Mouse (Mus musculus): ENCODE results near the gene Pdx1.

The Pdx1 gene

GRCm38 (mm10) chr5:147269926-147270672 is at the start of gene Pdx1:
Gene Pdx1, plus strand, starts transcription at chr5:147269959.
- DNase-seq, result no peak

DNA sequence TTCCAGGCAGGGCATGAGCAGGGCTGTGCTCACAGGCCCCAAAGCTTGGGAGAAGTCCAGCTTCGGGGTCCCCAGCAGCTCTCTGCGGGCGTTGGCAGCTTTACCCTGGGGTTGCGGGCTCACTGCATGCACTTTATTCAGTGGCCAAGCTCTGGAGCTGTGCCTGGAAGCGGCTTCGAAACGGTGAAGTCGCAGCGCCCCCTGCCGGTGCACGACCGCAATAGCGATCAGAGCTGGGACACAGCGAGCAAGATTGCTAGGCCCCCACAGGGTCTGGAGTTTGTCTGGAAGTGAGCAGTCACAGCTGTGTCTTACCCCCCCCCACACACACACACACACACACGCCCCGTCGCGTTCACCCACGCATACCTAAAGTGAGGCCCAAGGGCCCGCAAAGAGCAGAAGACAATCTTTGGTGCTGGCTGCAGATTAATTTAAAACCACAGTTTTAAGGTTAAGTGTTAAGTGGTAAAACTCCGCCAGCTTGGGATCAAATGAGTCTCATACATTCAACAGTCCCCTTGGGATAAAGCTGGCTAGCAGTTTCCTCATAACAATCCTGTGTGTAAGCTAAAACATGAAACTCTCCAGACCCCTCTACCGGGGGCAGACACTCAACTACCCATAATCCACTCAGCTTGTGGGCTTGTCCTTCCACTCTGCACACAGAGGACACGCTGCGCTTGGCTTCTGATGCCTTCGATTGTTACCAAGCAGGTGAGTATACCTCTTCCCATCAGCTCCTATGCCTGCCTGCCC is 42.2 kb upstream of the Pdx1 start:
- peak; percentile 86 for DNase-seq

- DNase-seq, result no peak
These were observed 34.1 kb upstream of the Pdx1 start for GRCm38 (mm10) chr5:147235406-147236309.

DNA sequence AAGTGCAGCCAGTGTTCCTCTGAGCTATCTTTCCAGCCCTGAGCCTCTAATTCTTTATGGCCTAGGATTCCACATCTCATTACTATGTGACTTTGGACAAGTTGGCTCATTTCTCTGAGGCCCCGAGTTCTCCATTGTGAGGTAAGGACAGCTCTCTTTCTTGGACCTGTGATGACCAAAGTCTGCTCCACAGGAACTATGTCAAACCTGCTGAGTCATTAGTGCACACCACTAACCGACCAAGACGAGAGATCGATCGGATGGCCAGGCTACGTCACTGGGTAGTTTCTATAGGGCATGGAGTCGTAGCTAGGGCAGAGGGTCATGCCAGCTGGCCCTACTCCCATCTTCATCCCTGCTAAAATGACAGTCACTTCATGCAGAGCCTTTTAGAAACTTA is 25.9 kb upstream of the Pdx1 start:
- DNase-seq, result no peak

- no peak for DNase-seq
These were observed 9.6 kb upstream of the Pdx1 start for GRCm38 (mm10) chr5:147260189-147260588.

- DNase-seq, result no peak
These were observed 9.0 kb upstream of the Pdx1 start for GRCm38 (mm10) chr5:147260778-147261177.

GRCm38 (mm10) chr5:147261899-147262541 is 7.7 kb upstream of the Pdx1 start:
- no peak for DNase-seq

DNA sequence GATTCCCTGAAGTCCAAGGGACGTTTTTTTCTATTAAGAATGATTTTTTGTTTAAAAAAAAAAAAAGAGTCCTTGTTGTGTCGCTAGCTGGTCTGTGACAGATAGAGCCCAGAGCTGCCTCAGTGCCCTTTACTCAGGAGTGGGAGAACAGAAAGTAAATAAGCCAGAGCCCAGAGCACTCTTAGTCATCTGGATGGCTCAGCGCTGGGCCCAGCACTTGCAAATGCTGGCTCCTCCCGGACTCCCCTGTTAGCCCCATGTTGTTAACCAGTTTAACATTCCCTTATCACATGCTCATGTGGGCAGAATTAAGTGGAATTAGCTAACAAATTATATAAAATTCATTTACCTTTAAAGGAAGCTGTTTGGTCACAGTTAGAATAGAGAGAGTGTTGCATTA is 5.8 kb upstream of the Pdx1 start:
- DNase-seq, result no peak

- no peak for DNase-seq
These were observed 2.3 kb upstream of the Pdx1 start for GRCm38 (mm10) chr5:147267434-147267833.

DNA sequence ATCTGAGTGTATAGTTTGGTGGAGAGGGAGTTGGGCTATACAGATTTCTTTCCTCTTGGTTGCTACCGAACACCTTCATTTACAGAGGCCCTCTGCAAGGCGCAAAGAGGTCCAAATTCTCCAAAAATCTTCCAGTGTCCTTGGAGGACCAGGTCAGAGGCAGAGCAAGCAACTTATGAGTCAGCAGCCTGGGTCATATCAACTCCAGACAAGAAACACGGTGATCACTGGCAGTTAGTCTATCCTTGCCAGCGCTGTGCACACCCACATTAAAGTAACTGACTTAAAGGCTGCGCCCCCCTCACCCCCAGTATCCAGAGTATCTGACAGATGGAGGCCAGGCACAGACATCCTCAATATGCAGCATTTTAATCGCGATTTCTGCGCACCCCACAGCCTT is 1.0 kb upstream of the Pdx1 start:
- DNase-seq, result no peak

DNA sequence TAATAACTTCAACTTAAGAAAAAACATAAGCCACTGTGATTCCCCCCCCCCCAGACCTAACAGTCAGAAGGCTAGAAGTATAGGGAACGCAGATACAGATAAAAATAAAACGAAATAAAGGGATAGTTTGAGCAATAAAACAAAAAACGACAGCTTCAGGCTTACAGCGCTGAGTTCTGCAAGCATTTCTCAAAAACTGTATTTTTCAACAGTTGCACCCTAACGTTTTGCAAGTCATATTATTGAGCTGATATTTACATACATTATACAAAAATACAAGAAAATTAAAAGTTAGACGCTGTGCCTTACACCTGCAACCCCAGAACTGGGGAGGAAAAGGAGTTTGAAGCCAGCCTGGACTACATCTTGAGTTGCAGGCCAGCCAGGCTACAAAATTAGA is 388 bp upstream of the Pdx1 start:
- DNase-seq, result no peak

DNA sequence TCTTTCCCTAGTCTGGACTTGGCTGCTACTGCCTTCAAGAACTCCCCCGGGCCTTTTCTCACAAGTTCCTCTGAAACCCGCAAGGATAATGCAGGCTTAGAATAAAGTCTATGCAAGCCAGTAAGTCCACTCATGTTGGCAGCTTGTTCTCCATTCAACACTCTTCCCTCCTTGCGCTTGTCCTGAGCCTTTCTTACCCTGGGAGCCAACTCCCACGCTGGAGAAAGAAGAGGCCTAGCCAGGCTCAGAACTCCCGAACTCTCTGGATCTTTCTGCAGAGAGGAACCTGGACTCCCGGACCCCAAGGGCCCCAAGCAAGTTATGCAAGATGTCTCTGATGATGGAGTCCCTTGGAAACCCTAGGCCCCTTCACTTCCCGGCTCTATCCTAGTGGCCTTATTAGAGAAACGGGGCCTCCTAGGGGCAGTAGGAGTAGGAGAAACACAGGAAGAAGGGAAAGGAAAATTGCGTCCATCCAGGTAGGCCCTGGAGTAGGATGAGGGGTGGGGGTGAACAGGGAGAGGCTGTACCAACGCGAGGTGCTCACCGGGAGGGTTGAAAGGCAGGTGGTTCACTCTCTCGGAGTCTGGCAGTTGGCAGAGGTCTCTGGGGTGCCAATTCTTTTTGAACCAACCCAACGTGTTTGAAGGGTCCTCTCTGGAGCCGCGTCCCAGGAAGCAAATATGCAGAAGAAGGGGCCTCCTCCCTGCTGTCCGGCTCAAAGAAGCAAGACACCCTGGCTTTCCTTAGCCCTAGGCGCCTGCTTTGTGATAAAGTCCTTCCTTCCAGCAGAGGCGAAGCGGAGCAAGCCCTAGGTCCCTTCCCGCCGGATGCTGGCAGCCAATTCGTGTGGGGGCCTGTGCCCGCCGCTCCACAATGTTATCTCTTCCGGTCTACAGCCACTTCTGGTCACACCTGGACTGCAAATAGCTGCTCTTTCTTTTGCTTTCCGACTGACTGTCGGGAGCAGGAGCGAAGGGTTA is 1.2 kb downstream of the Pdx1 start:
- DNase-seq, result no peak

DNA sequence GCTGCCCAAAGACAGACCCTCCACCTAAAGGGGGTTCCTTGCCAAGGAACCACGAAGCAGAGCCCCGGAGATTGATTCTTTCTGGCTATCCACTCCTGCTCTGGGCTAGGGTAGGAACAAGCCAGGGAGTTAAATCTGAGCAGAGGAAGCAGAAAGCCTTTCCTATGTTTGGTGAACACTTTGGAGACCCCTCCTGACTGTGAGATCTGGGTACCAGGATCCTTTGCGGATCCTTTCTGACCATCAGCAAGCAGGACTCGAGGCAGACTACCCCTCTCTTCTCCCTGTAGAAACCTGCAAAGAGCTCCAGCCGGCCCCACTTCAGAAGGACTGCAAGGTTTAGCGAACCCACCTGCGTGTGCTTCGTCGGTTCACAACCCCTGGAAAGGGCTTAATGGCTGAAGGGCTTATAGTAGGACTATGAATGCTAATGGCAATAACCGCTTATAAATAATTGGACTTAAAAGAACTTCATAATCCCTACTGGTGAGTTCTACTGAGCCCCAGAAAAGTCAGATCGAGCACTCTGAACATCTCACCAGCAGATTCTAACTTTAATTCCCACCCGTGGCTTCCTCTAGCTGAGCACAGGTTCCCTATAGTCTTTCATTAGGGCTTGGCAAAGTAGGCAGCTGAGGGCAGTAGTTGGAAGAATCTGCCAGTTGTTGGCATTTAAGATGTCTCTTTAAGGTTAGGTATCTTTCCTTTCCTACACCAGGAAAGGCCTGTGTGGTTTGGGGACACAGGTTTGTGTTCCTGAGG is 2.5 kb downstream of the Pdx1 start:
- no peak for DNase-seq

GRCm38 (mm10) chr5:147272808-147273345 is 3.1 kb downstream of the Pdx1 start:
- no peak for DNase-seq

DNA sequence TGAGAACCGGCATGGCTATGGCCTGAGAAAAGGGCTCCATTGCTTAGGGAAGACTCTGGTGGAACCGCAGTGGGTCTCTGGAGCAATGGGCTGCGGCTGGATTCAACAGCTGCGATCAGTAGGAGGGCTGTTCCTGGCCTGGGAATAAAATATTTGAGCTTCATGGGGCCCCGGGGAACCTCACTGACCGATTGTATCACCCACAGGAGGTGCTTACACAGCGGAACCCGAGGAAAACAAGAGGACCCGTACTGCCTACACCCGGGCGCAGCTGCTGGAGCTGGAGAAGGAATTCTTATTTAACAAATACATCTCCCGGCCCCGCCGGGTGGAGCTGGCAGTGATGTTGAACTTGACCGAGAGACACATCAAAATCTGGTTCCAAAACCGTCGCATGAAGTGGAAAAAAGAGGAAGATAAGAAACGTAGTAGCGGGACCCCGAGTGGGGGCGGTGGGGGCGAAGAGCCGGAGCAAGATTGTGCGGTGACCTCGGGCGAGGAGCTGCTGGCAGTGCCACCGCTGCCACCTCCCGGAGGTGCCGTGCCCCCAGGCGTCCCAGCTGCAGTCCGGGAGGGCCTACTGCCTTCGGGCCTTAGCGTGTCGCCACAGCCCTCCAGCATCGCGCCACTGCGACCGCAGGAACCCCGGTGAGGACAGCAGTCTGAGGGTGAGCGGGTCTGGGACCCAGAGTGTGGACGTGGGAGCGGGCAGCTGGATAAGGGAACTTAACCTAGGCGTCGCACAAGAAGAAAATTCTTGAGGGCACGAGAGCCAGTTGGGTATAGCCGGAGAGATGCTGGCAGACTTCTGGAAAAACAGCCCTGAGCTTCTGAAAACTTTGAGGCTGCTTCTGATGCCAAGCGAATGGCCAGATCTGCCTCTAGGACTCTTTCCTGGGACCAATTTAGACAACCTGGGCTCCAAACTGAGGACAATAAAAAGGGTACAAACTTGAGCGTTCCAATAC is 4.7 kb downstream of the Pdx1 start:
- no peak for DNase-seq

DNA sequence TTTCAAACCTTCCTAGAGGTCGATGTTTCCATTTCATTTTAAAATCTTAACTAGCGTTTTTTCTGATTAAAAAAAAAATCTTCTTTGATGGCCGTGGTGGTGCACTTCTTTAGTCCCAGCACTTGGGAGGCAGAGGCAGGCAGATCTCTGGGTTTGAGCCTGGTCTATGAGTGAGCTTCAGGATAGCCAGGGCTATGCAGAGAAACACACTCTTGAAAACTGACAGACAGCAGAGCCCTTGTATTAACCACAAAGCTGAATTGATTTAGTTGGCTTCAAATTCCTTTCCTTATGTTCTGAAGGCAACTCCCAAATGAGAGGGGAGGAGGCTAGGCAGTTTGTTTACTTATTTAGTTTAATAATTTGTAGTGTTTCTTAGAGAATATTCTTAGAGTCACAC is 6.0 kb downstream of the Pdx1 start:
- DNase-seq, result no peak

- no peak for DNase-seq
These were observed 7.2 kb downstream of the Pdx1 start for GRCm38 (mm10) chr5:147276701-147277546.

DNA sequence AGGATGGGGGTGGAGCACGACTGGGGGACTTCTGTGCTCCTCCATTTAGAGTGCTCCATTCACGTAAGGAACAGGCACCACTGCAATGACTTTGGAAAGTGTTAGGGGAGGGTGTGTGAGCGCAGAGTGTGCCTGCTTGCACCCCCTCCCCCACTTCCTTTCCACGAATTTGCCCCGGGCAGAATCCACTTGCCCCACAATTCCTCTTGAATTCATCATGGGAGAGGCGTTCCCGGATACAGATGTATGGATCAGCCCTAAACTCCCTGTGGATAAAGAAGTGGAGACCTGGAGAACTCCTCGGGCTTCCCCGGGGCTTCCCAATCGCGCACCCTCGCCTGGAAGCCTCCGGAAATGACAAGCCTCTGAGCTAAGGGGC is 7.8 kb downstream of the Pdx1 start:
- DNase-seq, result no peak
